Mouse (Mus musculus) embryonic facial prominence, embryonic 13.5 days (tissue): ENCODE data around the gene Syt2. TPM values are rescaled to one million over a fixed set of nuclear protein-coding genes. Genes with fewer than 3 reads are reported as not detected.

Source experiments
- ATAC-seq: fragments of 200-750 bp; cut with Nextera tagmentation; 2 replicates; pipeline ENCODE4 v1.8.0; 2017; ENCODE audit warnings: low read depth; ENCODE audit not compliant: insufficient number of reproducible peaks, insufficient read depth, low FRiP score, low TSS enrichment
- H3K27ac ChIP-seq: fragments of 300-500 bp; sonication (generic); 2 replicates; pipeline ENCODE4 v1.5.1; 2015; ENCODE audit warnings: moderate library complexity, mild to moderate bottlenecking, inconsistent platforms
- H3K27me3 ChIP-seq: fragments of 300-500 bp; sonication (generic); 2 replicates; pipeline ENCODE4 v1.6.1; 2015; ENCODE audit warnings: mild to moderate bottlenecking, inconsistent platforms
- H3K36me3 ChIP-seq: fragments of 300-500 bp; sonication (generic); 2 replicates; pipeline ENCODE4 v1.6.1; 2015; ENCODE audit warnings: mild to moderate bottlenecking, inconsistent platforms
- H3K4me1 ChIP-seq: fragments of 300-500 bp; sonication (generic); 2 replicates; pipeline ENCODE4 v1.6.1; 2015; ENCODE audit warnings: inconsistent platforms
- H3K4me2 ChIP-seq: fragments of 300-500 bp; sonication (generic); 2 replicates; pipeline ENCODE4 v1.6.1; 2015; ENCODE audit warnings: moderate library complexity, mild to moderate bottlenecking, inconsistent platforms
- H3K4me3 ChIP-seq: fragments of 300-500 bp; sonication (generic); 2 replicates; pipeline ENCODE4 v1.5.1; 2015; ENCODE audit warnings: mild to moderate bottlenecking, inconsistent platforms
- H3K9ac ChIP-seq: fragments of 300-500 bp; sonication (generic); 2 replicates; pipeline ENCODE4 v1.6.1; 2015; ENCODE audit warnings: mild to moderate bottlenecking, inconsistent platforms
- H3K9me3 ChIP-seq: fragments of 300-500 bp; sonication (generic); 2 replicates; pipeline ENCODE4 v1.6.1; 2016; ENCODE audit warnings: inconsistent platforms
- WGBS: fragments of 180-500 bp; shearing (Covaris S2); methylation state at CpG from one replicate; pipeline ENCODE4 v1.1.7; 2015; ENCODE audit warnings: mixed read lengths; 5-methylcytosine and 5-hydroxymethylcytosine counted together
- polyA plus RNA-seq: library from polyadenylated mRNA; unstranded; fragments of >200 nt; fragmentation: Nextera tagmentation; extraction: Ambion mirVana; gene quantifications from 2 replicates; pipeline ENCODE4 v1.2.1, GENCODE M21; 2015

The Syt2 gene
- polyA plus RNA-seq = 0.41 and 0.46 TPM in 2 replicates

DNA sequence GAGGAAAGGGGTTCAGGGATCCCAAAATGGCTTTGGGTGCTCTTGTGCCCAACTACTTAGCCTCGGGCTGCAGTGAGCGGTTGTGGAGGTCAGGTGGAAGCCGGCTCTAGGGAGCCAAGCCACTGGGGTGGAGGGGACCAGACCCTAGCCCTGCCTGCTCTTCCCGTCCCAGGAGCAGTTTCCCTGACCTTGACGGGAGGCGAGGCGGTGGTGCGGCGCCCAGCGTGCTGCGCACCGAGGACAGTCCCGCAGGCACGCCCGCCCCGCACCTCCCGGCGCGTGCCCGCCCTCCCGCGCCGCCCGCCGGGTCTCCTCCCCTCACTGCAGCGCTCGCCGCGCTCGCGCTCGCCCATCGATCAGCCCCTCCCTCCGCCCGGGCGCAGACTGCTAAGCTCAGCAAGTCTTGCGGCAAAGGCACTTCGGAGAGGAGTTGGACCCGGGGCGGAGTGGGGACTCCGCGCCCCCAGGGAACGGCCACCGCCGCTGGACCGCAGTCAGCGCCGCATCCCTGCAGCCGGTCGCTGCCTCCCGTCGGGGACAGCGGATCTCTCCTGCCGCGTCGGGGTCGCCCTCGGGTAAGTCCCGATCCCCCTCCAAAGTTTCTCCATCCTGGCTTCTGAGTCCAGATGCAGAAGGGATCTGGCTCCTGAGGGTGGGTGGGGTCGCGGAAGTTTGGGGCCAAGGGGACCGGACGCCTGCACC, at the start of gene Syt2:
TSS of gene Syt2 (plus strand) at position 417 of the 702 bp plus-strand sequence.
- no peak within 1 kb of the TSS for H3K27ac ChIP-seq
- under 1% methylated on average over 53 of the region's 63 CpGs for WGBS
- no peaks in the 10 kb centered on the region for H3K36me3 ChIP-seq
- peak; percentile 67; the same call in 1 of the 2 replicates for ATAC-seq
- H3K4me2 ChIP-seq = peak within 1 kb of the TSS; percentile 88
- H3K4me1 ChIP-seq = peaks cover 24% of the 10 kb centered on the region
- H3K27me3 ChIP-seq = peaks cover 90% of the 10 kb centered on the region
- peak within 1 kb of the TSS; percentile 57 for H3K4me3 ChIP-seq
- H3K9ac ChIP-seq = peak within 1 kb of the TSS; percentile 71
- no peaks in the 10 kb centered on the region for H3K9me3 ChIP-seq

DNA sequence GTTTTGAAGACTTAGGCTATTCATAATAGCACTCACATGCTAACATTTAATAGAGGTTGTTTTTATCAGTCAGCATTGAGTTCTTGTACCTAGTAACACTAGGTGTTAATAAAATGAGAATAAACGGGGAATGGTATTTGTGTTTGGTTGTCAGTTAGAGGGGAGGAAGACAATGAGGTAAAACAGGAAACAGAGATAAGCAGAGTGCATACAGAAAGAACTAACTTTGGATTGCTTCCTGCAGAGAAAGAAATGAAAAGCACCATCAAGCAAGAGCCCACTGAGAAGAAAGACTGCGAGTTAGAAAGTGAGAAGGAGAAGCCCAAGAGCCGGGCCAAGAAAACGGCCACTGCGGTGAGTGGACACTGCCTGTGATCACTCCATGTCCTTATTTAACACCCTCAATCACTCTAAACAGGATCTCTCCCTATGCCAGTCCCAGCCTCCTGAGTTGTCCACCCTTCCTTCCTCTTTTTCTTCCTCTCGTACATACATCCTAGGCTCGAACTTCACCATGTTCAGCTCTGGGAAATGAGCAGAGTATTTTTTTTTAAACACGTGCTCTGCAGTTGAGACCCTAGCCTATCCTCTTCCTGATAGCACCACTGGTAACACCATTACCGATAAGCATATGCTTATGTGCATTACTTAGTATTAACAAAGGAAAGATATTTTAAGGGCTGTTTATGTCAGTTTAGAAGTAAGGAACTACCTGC, 49.0 kb upstream of the Syt2 start:
- Histone ChIP-seq H3K4me1 (no peaks in the 10 kb centered on the region), H3K4me3 (no peak overlapping the region), H3K27ac (no peak overlapping the region), H3K9ac (no peak overlapping the region), H3K27me3 (no peaks in the 10 kb centered on the region), H3K9me3 (no peaks in the 10 kb centered on the region), H3K4me2 (no peak overlapping the region), H3K36me3 (peaks cover 86% of the 10 kb centered on the region)
- WGBS = 91% methylated on average over 9 of the region's 9 CpGs
- no peak for ATAC-seq

- H3K4me1 ChIP-seq = no peaks in the 10 kb centered on the region
- no peak overlapping the region for H3K4me3 ChIP-seq
- 95% methylated on average over 2 of the region's 2 CpGs for WGBS
- H3K9me3 ChIP-seq = no peaks in the 10 kb centered on the region
- H3K4me2 ChIP-seq = no peak overlapping the region
- ATAC-seq = no peak
- H3K27me3 ChIP-seq = no peaks in the 10 kb centered on the region
- H3K9ac ChIP-seq = no peak overlapping the region
- peaks cover 83% of the 10 kb centered on the region for H3K36me3 ChIP-seq
- H3K27ac ChIP-seq = no peak overlapping the region
Measured at GRCm38 (mm10) chr1:134604086-134604485, 42.4 kb upstream of the Syt2 start.

GRCm38 (mm10) chr1:134605670-134606069, 40.8 kb upstream of the Syt2 start:
- 85% methylated on average over 8 of the region's 8 CpGs for WGBS
- H3K4me3 ChIP-seq = no peak overlapping the region
- ATAC-seq = no peak
- H3K27ac ChIP-seq = no peak overlapping the region
- H3K36me3 ChIP-seq = peaks cover 78% of the 10 kb centered on the region
- no peaks in the 10 kb centered on the region for H3K27me3 ChIP-seq
- H3K9me3 ChIP-seq = no peaks in the 10 kb centered on the region
- H3K9ac ChIP-seq = no peak overlapping the region
- H3K4me2 ChIP-seq = no peak overlapping the region
- no peaks in the 10 kb centered on the region for H3K4me1 ChIP-seq

DNA sequence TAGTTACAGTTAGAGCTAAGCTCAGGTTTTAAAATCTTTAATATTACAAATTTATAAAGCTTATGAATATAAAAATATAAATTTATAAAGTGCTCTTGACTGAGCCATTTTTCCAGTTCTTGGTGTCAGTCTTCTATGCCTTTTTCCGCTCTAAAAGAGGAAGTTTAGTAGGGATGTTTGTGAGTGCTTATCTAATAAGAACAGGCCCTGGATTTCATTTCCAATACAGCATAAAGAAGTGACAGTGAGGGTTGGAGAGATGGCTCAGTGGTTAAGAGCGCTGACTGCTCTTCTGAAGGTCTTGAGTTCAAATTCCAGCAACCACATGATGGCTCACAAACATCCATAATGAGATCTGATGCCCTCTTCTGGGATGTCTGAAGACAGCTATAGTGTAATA, 40.1 kb upstream of the Syt2 start:
- over 99% methylated on average over 2 of the region's 2 CpGs for WGBS
- Histone ChIP-seq H3K4me3 (no peak overlapping the region), H3K4me1 (no peaks in the 10 kb centered on the region), H3K36me3 (peaks cover 78% of the 10 kb centered on the region), H3K9ac (no peak overlapping the region), H3K9me3 (no peaks in the 10 kb centered on the region), H3K4me2 (no peak overlapping the region), H3K27me3 (no peaks in the 10 kb centered on the region), H3K27ac (no peak overlapping the region)
- ATAC-seq = no peak

GRCm38 (mm10) chr1:134607279-134607678, 39.2 kb upstream of the Syt2 start:
- no peaks in the 10 kb centered on the region for H3K4me1 ChIP-seq
- H3K4me3 ChIP-seq = no peak overlapping the region
- H3K9me3 ChIP-seq = no peaks in the 10 kb centered on the region
- H3K36me3 ChIP-seq = peaks cover 76% of the 10 kb centered on the region
- no peak for ATAC-seq
- no peak overlapping the region for H3K4me2 ChIP-seq
- H3K9ac ChIP-seq = no peak overlapping the region
- no peak overlapping the region for H3K27ac ChIP-seq
- no peaks in the 10 kb centered on the region for H3K27me3 ChIP-seq
- WGBS = 82% methylated on average over 1 of the region's 1 CpGs

- no peak for ATAC-seq
- Histone ChIP-seq H3K36me3 (peaks cover 82% of the 10 kb centered on the region), H3K27me3 (no peaks in the 10 kb centered on the region), H3K9ac (no peak overlapping the region), H3K9me3 (no peaks in the 10 kb centered on the region), H3K4me3 (no peak overlapping the region), H3K4me1 (no peaks in the 10 kb centered on the region), H3K4me2 (no peak overlapping the region), H3K27ac (no peak overlapping the region)
- WGBS = 81% methylated on average over 4 of the region's 4 CpGs
Measured at GRCm38 (mm10) chr1:134609172-134609571, 37.3 kb upstream of the Syt2 start.

GRCm38 (mm10) chr1:134614554-134614953, 31.9 kb upstream of the Syt2 start:
- no peak for ATAC-seq
- WGBS = 92% methylated on average over 5 of the region's 5 CpGs
- Histone ChIP-seq H3K4me2 (no peak overlapping the region), H3K9ac (no peak overlapping the region), H3K36me3 (peaks cover 75% of the 10 kb centered on the region), H3K4me3 (no peak overlapping the region), H3K27me3 (no peaks in the 10 kb centered on the region), H3K27ac (no peak overlapping the region), H3K4me1 (no peaks in the 10 kb centered on the region), H3K9me3 (no peaks in the 10 kb centered on the region)

- no peak overlapping the region for H3K4me2 ChIP-seq
- H3K4me3 ChIP-seq = no peak overlapping the region
- H3K9ac ChIP-seq = no peak overlapping the region
- H3K27ac ChIP-seq = no peak overlapping the region
- WGBS = 89% methylated on average over 2 of the region's 2 CpGs
- H3K36me3 ChIP-seq = peaks cover 79% of the 10 kb centered on the region
- no peaks in the 10 kb centered on the region for H3K4me1 ChIP-seq
- no peaks in the 10 kb centered on the region for H3K9me3 ChIP-seq
- ATAC-seq = no peak
- no peaks in the 10 kb centered on the region for H3K27me3 ChIP-seq
Measured at GRCm38 (mm10) chr1:134614988-134615387, 31.5 kb upstream of the Syt2 start.

DNA sequence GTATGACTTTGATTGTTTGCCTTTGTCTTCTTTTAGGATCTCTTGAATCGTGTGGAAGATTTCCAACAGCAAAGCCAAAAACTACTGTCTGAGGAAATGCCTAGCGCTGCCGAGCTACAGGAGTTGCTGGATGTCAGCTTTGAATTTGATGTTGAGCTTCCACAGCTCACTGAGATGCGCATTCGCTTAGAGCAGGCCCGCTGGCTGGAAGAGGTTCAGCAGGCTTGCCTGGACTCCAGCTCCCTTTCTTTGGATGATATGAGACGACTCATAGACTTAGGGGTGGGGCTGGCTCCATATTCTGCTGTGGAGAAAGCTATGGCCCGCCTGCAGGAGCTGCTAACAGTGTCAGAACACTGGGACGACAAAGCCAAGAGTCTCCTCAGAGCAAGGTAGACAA, 28.8 kb upstream of the Syt2 start:
- 83% methylated on average over 9 of the region's 9 CpGs for WGBS
- no peaks in the 10 kb centered on the region for H3K27me3 ChIP-seq
- ATAC-seq = no peak
- H3K4me2 ChIP-seq = no peak overlapping the region
- no peak overlapping the region for H3K4me3 ChIP-seq
- no peak overlapping the region for H3K9ac ChIP-seq
- H3K9me3 ChIP-seq = no peaks in the 10 kb centered on the region
- peaks cover 87% of the 10 kb centered on the region for H3K36me3 ChIP-seq
- H3K27ac ChIP-seq = no peak overlapping the region
- no peaks in the 10 kb centered on the region for H3K4me1 ChIP-seq

DNA sequence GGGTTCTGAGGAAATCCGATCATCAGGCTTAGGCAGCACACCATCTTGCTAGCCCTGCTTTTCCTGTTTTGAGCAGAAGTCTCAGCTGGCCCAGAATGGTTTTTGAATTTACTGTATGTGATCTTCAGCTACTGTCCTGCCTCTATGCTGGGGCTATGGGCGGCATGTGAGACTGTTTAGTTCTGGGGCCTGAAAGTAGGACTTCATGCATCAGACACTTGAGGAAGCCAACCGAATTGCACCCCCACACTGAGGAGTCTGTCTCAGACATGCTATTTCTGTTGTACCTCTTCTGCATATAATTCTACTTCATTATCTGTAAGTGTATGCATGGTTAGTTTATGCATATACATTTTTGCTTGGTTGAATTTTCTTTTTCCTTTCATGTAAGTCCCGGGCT, 21.2 kb upstream of the Syt2 start:
- Histone ChIP-seq H3K27me3 (no peaks in the 10 kb centered on the region), H3K4me3 (no peak overlapping the region), H3K27ac (no peak overlapping the region), H3K9ac (no peak overlapping the region), H3K4me1 (no peaks in the 10 kb centered on the region), H3K36me3 (peaks cover 96% of the 10 kb centered on the region), H3K9me3 (no peaks in the 10 kb centered on the region), H3K4me2 (no peak overlapping the region)
- WGBS = 90% methylated on average over 4 of the region's 4 CpGs
- ATAC-seq = no peak

DNA sequence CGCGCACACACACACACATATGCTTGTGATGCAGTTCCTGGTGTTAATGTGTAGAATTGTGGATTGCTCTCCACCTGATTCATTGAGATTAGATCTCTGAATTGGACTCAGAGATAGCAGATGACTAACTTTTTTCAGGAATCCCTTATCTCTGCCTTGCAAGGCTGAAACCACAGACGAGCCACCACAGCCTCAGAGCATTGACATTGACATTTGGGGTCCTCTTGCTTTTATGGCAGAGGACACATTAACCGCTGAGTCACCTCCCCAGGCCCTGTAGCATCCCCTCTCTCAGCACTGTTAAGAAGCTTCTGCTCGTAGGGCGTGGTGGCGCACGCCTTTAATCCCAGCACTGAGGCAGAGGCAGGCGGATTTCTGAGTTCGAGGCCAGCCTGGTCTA, 17.0 kb upstream of the Syt2 start:
- ATAC-seq = no peak
- H3K4me3 ChIP-seq = no peak overlapping the region
- H3K9ac ChIP-seq = no peak overlapping the region
- no peaks in the 10 kb centered on the region for H3K27me3 ChIP-seq
- WGBS = 95% methylated on average over 10 of the region's 10 CpGs
- H3K4me1 ChIP-seq = no peaks in the 10 kb centered on the region
- H3K36me3 ChIP-seq = peaks cover 99% of the 10 kb centered on the region
- no peak overlapping the region for H3K27ac ChIP-seq
- H3K4me2 ChIP-seq = no peak overlapping the region
- no peaks in the 10 kb centered on the region for H3K9me3 ChIP-seq
